Mouse (Mus musculus): ENCODE data around the gene Faf1. TPM values are rescaled to one million over a fixed set of nuclear protein-coding genes. Genes with fewer than 3 reads are reported as not detected.

The Faf1 gene
- polyA plus RNA-seq, 1 experiment from 2014 or later, result 29.9 TPM

DNA sequence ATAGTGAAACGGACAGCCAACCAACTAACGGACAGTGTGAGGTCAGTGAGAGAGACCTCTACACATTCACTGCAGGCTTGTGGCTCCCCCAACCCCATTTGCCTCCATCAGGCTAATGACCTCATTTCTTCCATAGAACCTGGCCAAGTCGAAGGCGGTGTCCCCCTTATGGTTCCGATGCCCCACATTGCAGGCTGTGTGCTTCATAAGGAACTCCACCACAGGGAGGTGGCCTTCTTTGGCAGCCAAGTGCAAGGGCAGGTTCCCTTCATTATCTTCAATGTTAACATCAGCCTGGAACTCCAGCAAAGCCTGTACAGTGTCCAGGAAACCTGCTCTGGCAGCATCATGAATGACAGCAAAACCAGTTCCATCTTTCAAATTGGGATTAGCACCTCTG is 15.2 kb upstream of the Faf1 start:
- H3K9ac ChIP-seq (ENCODE audit: low read depth, low read length), result no peak overlapping the region
- no peaks in the 10 kb centered on the region for H3K36me3 ChIP-seq (ENCODE audit: control insufficient read depth, insufficient read depth, low read length)
- WGBS, result 36% methylated on average over 5 of the region's 5 CpGs
- no peak for ATAC-seq
- peaks cover 15% of the 10 kb centered on the region for H3K4me1 ChIP-seq (ENCODE audit: control insufficient read depth, insufficient read depth, low read length)
- H3K4me2 ChIP-seq (ENCODE audit: low read length), result no peak overlapping the region
- H3K9me3 ChIP-seq (replicated peaks; ENCODE audit: control insufficient read depth, low read length, poor library complexity, severe bottlenecking), result no peaks in the 10 kb centered on the region
- peaks cover 28% of the 10 kb centered on the region for H3K27me3 ChIP-seq (ENCODE audit: control insufficient read depth, insufficient read depth, low read depth, low read length)
- no peak overlapping the region for H3K27ac ChIP-seq (ENCODE audit: low read length)
- no peak overlapping the region for H3K4me3 ChIP-seq (ENCODE audit: low read depth, low read length)

DNA sequence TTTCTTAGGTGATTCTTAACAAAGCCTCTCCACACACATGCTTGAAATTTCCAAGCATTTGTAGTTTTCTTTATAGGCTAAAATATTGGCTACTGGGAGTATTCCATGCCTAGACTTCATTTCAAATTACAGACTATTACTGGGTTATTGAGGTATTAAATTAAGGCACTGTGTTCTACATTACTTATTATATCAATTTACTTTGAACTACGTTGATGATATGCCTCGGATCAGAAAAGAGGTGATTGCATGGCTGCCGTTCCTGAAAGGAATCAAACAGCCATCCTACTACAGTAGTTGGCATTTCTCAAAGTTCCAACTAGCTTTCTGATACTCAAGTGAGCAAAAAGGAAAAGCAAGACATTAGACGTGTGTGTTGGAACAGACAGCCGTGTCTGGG is 14.1 kb upstream of the Faf1 start:
- Histone ChIP-seq H3K4me1 (ENCODE audit: control insufficient read depth, insufficient read depth, low read length) (peaks cover 23% of the 10 kb centered on the region), H3K9ac (ENCODE audit: low read depth, low read length) (no peak overlapping the region), H3K9me3 (replicated peaks; ENCODE audit: control insufficient read depth, low read length, poor library complexity, severe bottlenecking) (no peaks in the 10 kb centered on the region), H3K27me3 (ENCODE audit: control insufficient read depth, insufficient read depth, low read depth, low read length) (peaks cover 28% of the 10 kb centered on the region), H3K4me3 (ENCODE audit: low read depth, low read length) (no peak overlapping the region), H3K27ac (ENCODE audit: low read length) (no peak overlapping the region), H3K36me3 (ENCODE audit: control insufficient read depth, insufficient read depth, low read length) (no peaks in the 10 kb centered on the region), H3K4me2 (ENCODE audit: low read length) (no peak overlapping the region)
- WGBS, result 22% methylated on average over 5 of the region's 5 CpGs
- no peak for ATAC-seq

DNA sequence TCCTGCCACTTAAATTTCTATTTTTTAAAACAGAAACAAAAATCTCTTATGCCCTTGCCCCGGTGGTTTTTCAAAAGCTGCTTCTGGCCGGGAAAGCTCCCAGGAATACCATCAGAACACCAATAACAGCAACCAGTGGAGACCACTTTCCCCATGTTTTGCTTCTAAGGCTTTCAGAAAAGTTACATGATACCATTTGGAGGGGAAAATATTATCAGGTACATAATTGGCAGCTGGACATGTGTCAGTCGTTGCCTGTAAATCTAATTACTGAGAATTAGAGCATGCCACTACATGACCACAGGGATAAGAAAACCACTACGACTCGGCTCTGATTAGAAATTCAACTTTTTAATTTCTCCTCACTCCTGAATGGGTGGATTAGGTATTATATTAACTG is 12.3 kb upstream of the Faf1 start:
- no peaks in the 10 kb centered on the region for H3K9me3 ChIP-seq (replicated peaks; ENCODE audit: control insufficient read depth, low read length, poor library complexity, severe bottlenecking)
- H3K9ac ChIP-seq (ENCODE audit: low read depth, low read length), result no peak overlapping the region
- no peaks in the 10 kb centered on the region for H3K36me3 ChIP-seq (ENCODE audit: control insufficient read depth, insufficient read depth, low read length)
- no peak overlapping the region for H3K4me2 ChIP-seq (ENCODE audit: low read length)
- H3K4me1 ChIP-seq (ENCODE audit: control insufficient read depth, insufficient read depth, low read length), result peaks cover 19% of the 10 kb centered on the region
- peaks cover 28% of the 10 kb centered on the region for H3K27me3 ChIP-seq (ENCODE audit: control insufficient read depth, insufficient read depth, low read depth, low read length)
- WGBS, result 11% methylated on average over 5 of the region's 5 CpGs
- H3K27ac ChIP-seq (ENCODE audit: low read length), result no peak overlapping the region
- H3K4me3 ChIP-seq (ENCODE audit: low read depth, low read length), result no peak overlapping the region
- no peak for ATAC-seq

DNA sequence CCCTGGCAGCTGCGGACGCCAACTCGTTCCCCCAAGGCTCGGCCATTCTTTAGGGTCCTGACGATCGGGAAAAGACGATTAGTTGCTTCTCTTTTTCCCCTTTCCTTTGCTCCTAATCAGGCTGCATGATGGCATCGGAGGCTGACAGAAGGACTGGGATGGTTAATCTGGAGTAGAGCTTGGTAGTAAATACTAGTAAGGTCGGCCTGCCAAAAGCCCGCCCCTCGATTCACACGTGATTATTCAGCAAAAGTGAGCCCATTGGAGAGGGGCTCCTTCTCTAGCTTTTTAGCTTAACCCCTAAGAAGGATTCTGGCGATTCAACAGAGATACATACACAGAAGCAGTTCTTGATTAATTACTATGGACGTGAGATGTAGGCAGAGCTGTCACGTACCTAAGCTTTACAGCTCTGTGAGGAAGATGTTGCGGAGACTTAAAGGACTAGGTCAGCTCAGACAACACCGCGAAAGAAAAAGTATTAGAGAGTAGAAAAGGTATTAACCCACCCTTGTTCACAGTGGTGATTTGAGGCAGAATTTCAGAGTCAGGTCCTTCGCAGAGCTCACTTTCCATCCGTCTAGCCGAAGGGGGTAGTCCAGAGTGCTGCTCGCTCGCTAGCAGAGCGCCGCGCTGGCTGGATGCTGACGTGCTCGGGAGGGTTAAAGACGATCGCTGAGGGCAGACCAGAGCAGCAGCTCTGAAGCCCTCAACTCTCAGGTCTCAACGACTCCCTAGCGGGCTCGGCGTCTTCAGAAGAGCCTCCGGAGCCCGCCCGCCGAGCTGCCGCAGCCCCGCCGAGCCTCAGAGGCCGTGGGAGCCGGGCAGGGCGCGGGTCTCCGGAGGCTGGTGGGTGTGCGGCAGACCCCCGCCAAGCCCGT is 11.0 kb upstream of the Faf1 start:
- Histone ChIP-seq H3K27me3 (ENCODE audit: control insufficient read depth, insufficient read depth, low read depth, low read length) (peaks cover 21% of the 10 kb centered on the region), H3K36me3 (ENCODE audit: control insufficient read depth, insufficient read depth, low read length) (no peaks in the 10 kb centered on the region), H3K4me1 (ENCODE audit: control insufficient read depth, insufficient read depth, low read length) (peaks cover 19% of the 10 kb centered on the region), H3K4me2 (ENCODE audit: low read length) (peak overlapping the region; percentile 79), H3K4me3 (ENCODE audit: low read depth, low read length) (peak overlapping the region; percentile 54), H3K9ac (ENCODE audit: low read depth, low read length) (peak overlapping the region; percentile 63), H3K27ac (ENCODE audit: low read length) (no peak overlapping the region), H3K9me3 (replicated peaks; ENCODE audit: control insufficient read depth, low read length, poor library complexity, severe bottlenecking) (no peaks in the 10 kb centered on the region)
- peak; percentile 77 for ATAC-seq
- under 1% methylated on average over 49 of the region's 49 CpGs for WGBS

DNA sequence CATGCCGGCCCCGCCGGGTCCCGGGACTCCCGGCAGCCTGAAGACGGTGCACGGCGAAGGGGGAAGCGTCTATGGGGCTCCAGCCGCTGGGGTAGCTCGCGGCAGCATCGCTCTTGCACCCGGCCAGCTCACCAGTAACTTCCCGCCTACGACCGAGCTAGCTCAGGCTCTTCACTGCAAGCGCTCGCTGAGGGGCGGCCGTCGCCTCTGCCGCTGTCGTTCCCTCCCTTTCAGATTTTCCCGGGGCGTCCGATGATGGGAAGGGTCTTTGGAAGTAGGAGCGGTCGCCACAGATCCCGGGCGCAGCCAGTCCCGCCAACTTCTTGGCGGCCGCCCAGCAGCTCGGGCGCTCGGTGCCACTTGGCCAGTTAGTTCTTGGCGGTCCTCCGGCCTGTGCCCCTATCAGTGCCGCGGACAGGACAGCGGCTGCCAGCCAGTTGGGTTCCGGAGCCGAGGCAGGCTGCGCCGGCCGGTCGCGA is 10.4 kb upstream of the Faf1 start:
- H3K4me1 ChIP-seq (ENCODE audit: control insufficient read depth, insufficient read depth, low read length), result peaks cover 19% of the 10 kb centered on the region
- H3K4me3 ChIP-seq (ENCODE audit: low read depth, low read length), result peak overlapping the region; percentile 54
- H3K36me3 ChIP-seq (ENCODE audit: control insufficient read depth, insufficient read depth, low read length), result no peaks in the 10 kb centered on the region
- peak; percentile 73 for ATAC-seq
- no peak overlapping the region for H3K27ac ChIP-seq (ENCODE audit: low read length)
- H3K9ac ChIP-seq (ENCODE audit: low read depth, low read length), result peak overlapping the region; percentile 63
- peak overlapping the region; percentile 79 for H3K4me2 ChIP-seq (ENCODE audit: low read length)
- 0% methylated on average over 49 of the region's 49 CpGs for WGBS
- H3K9me3 ChIP-seq (replicated peaks; ENCODE audit: control insufficient read depth, low read length, poor library complexity, severe bottlenecking), result no peaks in the 10 kb centered on the region
- H3K27me3 ChIP-seq (ENCODE audit: control insufficient read depth, insufficient read depth, low read depth, low read length), result peaks cover 17% of the 10 kb centered on the region

DNA sequence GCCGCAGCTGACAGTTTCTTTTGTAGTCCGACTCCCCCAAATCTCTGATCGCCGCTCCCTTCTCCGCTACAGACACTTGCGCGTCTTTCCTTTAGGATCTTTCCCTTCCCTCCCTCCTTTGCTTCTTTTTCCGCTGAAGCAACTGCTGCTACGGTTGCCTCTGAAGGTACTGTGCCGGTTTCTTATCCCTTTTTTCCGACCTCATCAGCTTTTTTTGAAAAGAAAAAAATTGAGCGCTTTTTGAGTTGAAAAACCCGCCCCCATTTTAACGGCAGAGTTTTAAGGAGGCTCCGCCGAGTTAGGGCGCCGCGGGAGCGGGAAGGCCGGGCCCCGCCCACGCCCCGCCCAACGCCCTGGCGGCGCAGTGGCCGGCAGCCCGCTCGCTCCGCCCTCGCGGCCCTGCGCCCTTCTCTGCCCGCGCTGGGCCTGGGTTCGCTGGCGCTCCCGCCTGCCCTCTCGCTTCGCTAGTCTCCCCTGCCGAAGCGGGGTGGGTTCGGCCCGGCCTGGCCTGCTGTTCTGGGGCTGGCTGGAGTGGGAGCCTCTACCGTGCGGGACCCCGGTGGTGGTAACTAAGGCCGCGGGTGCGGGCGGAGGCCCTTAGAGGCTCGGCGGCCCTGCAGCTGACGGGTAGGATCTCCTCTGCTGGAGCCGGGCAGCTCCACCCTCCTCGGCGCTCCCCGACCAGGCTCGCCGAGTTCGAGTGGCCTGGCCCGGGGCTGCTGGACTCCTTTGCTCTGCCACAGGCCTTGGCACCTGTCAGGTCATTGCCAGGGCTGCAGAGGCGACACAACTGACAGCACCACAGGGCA is 9.7 kb upstream of the Faf1 start, which contains the start of gene Cdkn2c:
TSS of gene Cdkn2c (minus strand) at position 729 of the 809 bp plus-strand sequence.
- peak; percentile 93 for ATAC-seq
- H3K9me3 ChIP-seq (replicated peaks; ENCODE audit: control insufficient read depth, low read length, poor library complexity, severe bottlenecking), result no peaks in the 10 kb centered on the region
- peak within 1 kb of the TSS; percentile 79 for H3K4me2 ChIP-seq (ENCODE audit: low read length)
- H3K27me3 ChIP-seq (ENCODE audit: control insufficient read depth, insufficient read depth, low read depth, low read length), result peaks cover 11% of the 10 kb centered on the region
- H3K27ac ChIP-seq (ENCODE audit: low read length), result peak within 1 kb of the TSS; percentile 73
- H3K9ac ChIP-seq (ENCODE audit: low read depth, low read length), result peak within 1 kb of the TSS; percentile 74
- peaks cover 19% of the 10 kb centered on the region for H3K4me1 ChIP-seq (ENCODE audit: control insufficient read depth, insufficient read depth, low read length)
- under 1% methylated on average over 60 of the region's 64 CpGs for WGBS
- no peaks in the 10 kb centered on the region for H3K36me3 ChIP-seq (ENCODE audit: control insufficient read depth, insufficient read depth, low read length)
- peak within 1 kb of the TSS; percentile 54 for H3K4me3 ChIP-seq (ENCODE audit: low read depth, low read length)

DNA sequence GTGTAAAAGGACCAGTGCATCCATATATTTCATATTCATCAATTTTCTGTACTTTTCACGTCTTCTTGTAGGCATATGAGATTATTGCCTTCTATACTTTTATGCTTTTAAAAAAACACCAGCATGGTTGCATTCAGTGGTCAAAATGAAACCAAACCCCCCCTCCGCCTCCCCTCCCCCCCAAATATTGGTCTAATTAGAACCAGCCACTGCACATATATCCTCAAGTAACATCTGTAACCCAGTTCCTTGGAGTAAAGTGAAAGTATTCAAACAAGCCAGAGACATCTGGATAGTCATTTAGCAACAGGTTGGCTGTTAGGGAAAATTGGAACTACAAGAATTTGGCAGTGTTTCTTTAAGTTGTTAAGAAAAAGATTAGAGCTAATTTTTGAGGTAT is 8.9 kb upstream of the Faf1 start:
- Histone ChIP-seq H3K9ac (ENCODE audit: low read depth, low read length) (no peak overlapping the region), H3K27ac (ENCODE audit: low read length) (no peak overlapping the region), H3K4me2 (ENCODE audit: low read length) (no peak overlapping the region; the same call in 1 of the 2 replicates), H3K27me3 (ENCODE audit: control insufficient read depth, insufficient read depth, low read depth, low read length) (peaks cover 6% of the 10 kb centered on the region; the same call in 1 of the 2 replicates), H3K36me3 (ENCODE audit: control insufficient read depth, insufficient read depth, low read length) (no peaks in the 10 kb centered on the region), H3K4me1 (ENCODE audit: control insufficient read depth, insufficient read depth, low read length) (peaks cover 19% of the 10 kb centered on the region), H3K4me3 (ENCODE audit: low read depth, low read length) (no peak overlapping the region), H3K9me3 (replicated peaks; ENCODE audit: control insufficient read depth, low read length, poor library complexity, severe bottlenecking) (no peaks in the 10 kb centered on the region)
- WGBS, result 52% methylated on average over 2 of the region's 2 CpGs
- ATAC-seq, result no peak

DNA sequence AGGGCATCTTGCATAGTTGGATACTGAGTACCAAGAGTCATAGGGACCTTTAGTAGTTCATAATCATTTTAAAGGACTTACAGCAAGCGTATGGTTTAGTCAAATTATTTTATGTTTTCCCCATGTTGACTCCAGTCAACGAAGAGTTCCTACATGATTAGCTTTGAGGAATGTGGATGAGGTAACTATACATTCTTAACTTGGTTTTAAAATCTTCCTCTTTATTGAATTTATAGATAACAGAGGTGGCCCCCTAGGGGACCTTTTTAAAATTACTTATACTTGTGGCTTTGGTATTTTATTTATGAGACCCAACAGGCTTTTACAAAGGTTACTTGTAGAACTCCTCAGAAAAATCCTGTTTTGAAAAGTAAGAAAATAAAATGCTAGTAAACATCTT is 6.2 kb upstream of the Faf1 start:
- Histone ChIP-seq H3K4me1 (ENCODE audit: control insufficient read depth, insufficient read depth, low read length) (peaks cover 19% of the 10 kb centered on the region), H3K27me3 (ENCODE audit: control insufficient read depth, insufficient read depth, low read depth, low read length) (no peaks in the 10 kb centered on the region), H3K9me3 (replicated peaks; ENCODE audit: control insufficient read depth, low read length, poor library complexity, severe bottlenecking) (no peaks in the 10 kb centered on the region), H3K36me3 (ENCODE audit: control insufficient read depth, insufficient read depth, low read length) (no peaks in the 10 kb centered on the region), H3K27ac (ENCODE audit: low read length) (no peak overlapping the region), H3K4me3 (ENCODE audit: low read depth, low read length) (no peak overlapping the region), H3K9ac (ENCODE audit: low read depth, low read length) (no peak overlapping the region), H3K4me2 (ENCODE audit: low read length) (no peak overlapping the region)
- ATAC-seq, result no peak
- WGBS, result 80% methylated on average over 2 of the region's 2 CpGs

All from midbrain, embryonic 16.5 days (tissue).